Mouse (Mus musculus) MEL-GATA-1-ER (cell line): ENCODE measurements around the gene Ssbp2.

Source experiments
- DNase-seq: peaks from one replicate; pipeline ENCODE4 v3.0.0-alpha.2; 2012; ENCODE audit warnings: low read depth; ENCODE audit errors: extremely low read depth

Ssbp2 gene

DNA sequence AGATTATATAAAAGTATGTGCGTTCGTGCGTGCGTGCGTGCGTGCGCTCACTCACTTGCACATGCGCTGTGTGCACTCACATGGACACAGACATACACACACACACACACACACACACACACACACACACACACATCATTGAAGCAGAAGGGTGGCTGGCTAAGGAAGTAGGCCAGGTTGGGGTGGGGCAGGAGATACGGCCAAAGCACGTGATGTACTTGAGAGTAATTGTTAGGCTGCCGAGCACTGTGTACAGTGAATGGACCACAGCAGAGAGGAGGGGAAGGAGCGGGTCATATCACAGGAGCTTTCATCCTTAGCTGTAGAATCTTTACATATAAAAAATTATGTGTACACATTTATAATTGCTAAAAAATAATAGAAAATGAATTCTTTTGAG is 66.0 kb downstream of the Ssbp2 start:
- no peak for DNase-seq

DNA sequence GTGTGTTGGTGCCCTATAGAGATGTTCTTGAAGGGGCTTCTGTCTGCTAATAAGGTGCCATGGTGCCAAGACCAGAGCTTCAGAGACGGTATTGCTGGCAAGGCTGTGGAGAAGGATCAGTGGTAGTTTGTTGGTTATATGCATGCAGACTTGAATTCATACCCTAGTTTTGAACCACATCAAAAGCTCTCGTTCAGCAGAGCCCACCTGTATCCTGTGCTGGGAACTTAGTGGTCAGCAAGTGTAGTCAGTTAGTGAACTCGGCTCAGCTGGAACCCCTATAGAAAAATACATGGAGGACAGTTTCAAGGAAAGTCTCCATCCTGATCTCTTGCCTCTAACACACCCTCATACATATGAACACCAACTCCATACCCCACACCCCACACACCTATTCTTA is 69.7 kb downstream of the Ssbp2 start:
- DNase-seq: no peak

DNA sequence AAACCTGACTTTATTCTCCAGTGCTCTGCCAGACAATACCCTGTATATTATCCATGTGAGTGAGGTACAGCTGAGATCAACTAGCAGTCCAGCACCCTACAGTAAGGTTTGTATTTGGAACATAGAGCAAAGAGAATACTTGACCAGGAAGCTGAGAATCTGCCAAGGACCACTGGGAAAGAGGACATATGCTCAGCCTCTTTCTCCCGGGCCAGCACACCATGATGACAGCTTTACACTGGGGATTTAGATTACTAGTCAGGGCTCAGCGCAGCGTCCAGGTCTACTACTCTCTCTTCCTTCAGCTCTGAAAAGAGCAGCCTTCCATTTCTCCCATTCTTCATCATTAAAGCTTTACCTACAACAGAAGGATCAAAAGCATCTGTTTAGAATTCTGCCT is 76.6 kb downstream of the Ssbp2 start:
- DNase-seq: no peak

DNA sequence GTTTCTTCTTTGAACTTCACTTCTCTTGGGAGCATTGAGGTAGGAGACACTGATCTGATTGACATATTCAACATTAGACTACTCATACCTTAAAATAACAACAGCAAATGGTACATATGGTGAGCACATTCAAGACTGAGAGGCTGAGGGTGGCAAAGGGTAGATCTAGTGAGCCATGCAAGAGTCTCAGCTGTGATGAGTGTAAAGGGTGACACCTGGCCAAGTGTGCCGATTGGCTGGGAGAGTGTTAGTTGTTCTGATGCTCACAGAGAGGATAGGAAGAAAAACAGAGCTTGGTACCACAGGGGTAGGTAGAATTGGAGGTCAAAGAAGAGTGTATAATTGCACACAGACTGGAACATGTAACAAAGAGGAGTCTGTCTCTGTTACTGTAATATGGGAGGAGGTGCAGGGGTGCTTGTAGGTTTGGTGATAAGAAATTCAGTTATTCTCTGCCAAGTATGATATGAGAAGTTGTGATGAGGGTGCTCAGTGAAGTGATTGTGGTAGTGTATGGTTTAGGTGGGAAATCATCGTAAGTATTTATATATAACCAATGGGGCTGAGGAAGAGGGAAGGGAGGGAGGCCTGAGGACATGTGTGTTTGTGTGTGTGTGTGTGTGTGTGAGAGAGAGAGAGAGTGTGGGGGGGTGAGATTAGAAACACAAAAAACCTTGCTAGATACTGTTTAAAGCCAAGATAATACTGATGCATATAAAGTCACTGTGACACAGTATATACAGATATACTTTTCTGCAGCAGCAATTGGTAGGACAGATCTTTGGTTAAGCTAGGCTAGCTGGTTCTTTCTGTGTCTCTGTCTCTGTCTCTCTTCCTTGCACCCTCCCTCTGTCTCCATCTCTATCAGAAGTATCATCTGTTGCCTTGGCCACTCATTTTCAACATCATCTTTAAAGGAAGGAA is 80.3 kb downstream of the Ssbp2 start:
- DNase-seq: no peak

DNA sequence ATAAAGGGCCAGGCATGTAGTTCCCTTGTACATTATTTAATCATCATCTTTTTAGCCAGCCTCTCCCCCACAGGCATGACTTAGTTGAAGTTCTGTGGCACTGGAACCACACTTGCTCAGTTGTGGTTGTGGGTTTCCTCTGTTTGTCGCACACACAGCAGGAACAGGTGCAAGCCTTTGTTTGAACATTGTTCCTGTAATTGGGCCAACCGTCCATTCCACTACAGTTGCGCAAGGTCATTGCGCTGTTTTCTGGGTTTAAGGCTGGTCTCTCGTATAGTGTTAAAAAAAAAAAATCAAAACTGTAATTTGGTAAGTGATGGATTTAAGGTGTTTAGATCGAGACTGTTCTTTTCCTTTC is 81.0 kb downstream of the Ssbp2 start:
- no peak for DNase-seq

DNA sequence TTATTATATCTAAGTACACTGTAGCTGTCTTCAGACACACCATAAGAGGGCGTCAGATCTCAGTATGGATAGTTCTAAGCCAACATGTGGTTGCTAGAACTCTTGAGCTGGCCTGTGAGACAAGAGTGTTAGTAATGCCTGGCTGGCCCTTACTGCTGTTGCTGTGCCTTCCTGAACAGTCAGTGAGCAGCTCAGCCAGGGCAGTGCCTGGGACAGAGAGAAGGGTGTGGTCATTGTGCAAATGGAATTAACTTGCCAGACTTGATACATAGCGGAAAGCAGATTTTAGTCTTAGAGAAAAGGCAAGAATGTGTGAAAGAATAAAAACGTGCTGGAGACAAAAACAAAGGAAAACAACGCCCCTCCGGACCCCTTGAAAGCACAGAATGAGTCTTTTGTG is 83.5 kb downstream of the Ssbp2 start:
- DNase-seq: no peak

DNA sequence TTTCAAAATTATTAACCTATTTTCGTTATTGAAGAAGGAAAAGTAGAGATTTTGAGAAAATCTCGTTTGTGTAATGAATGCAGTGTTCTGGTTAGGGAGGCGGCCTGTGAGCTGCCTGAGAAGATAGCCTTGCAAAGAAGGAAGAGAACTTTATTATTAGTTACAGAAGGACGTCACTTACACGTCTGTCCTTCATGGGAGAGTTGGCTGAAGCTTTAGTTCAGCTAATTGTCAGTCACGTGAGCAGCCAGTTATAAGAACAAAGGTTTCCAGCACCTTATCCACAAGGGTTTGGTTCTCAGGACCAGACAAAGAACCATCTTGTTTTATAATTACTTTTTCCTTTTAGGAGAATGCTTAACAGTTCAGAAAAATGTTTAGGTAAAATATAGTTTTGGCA is 104.0 kb downstream of the Ssbp2 start:
- no peak for DNase-seq

- no peak for DNase-seq
Measured at GRCm38 (mm10) chr13:91564755-91565154, 104.7 kb downstream of the Ssbp2 start.

- no peak for DNase-seq
Measured at GRCm38 (mm10) chr13:91581504-91581903, 121.4 kb downstream of the Ssbp2 start.

- no peak for DNase-seq
Measured at GRCm38 (mm10) chr13:91582212-91582611, 122.1 kb downstream of the Ssbp2 start.

GRCm38 (mm10) chr13:91586368-91586767 is 126.3 kb downstream of the Ssbp2 start:
- DNase-seq: no peak

DNA sequence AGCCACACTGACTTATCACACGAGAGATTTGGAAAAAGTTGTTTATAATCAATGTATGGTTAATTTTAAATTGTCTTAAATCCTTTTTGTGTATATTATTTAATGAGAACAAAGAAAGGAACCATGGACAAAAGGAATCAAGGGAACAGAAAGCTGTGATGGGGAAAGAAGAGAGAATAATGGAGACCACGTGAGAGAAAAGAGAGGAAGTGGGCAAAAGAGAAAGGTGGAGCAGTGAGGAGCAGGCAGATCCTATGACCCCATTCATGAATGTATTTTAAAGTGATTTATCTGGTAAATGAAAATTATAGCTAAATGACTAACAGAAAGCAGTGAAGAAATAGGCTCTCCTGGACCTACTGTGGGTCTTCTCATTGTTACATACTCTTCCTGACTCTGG is 128.4 kb downstream of the Ssbp2 start:
- DNase-seq: no peak

- DNase-seq: no peak
Measured at GRCm38 (mm10) chr13:91591863-91592262, 131.8 kb downstream of the Ssbp2 start.

DNA sequence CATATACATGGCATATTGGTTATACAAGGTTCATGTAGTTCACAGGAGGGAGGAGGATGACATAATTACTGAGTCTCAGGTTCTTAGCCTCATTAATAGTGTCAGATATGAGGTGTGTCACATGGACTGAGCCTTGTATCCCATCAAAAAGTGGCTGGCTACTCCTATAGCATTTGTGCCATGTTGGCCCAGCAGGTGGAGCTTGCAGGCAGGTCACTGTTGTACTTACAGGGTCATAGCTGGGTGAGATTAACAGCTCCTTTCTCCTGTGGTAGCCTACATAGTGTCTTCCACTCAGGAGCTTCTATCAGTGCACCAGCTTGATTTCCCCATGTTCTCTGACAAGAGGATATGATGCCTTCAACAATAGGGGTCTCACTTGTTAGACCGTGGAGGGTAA is 135.2 kb downstream of the Ssbp2 start:
- DNase-seq: no peak

- no peak for DNase-seq
Measured at GRCm38 (mm10) chr13:91599594-91599993, 139.5 kb downstream of the Ssbp2 start.

- DNase-seq: no peak
Measured at GRCm38 (mm10) chr13:91605043-91605840, 145.2 kb downstream of the Ssbp2 start.

- DNase-seq: no peak
Measured at GRCm38 (mm10) chr13:91610601-91611000, 150.5 kb downstream of the Ssbp2 start.

- DNase-seq: peak; percentile 62
Measured at GRCm38 (mm10) chr13:91611909-91612308, 151.8 kb downstream of the Ssbp2 start.

DNA sequence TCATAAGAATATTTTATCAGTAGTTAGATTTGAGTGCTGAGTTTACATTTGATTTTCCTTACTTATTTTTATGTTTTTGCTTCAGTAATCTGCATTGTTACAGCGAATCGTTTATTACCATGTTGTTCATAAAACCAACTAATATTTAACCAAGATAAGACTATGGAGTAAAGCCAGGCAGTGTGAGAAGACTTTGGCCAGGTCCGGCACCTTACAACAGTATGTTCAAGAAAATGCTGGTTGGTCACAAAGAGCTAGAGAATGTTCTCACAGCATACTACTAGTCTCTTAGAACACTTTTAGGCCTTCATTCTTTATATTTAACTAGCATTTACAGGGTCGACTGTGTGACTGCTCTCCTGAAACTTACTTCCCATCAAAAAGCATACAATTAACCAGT is 152.5 kb downstream of the Ssbp2 start:
- DNase-seq: no peak

GRCm38 (mm10) chr13:91616050-91616449 is 156.0 kb downstream of the Ssbp2 start:
- DNase-seq: no peak

- no peak for DNase-seq
Measured at GRCm38 (mm10) chr13:91616876-91617275, 156.8 kb downstream of the Ssbp2 start.

GRCm38 (mm10) chr13:91619431-91619830 is 159.3 kb downstream of the Ssbp2 start:
- no peak for DNase-seq

- DNase-seq: no peak
Measured at GRCm38 (mm10) chr13:91620541-91620940, 160.5 kb downstream of the Ssbp2 start.
